Mouse (Mus musculus) mesoderm, embryonic 11.5 days (tissue): Measurements from ENCODE around the gene Ndufc2.

Experiments
- DNase-seq: peaks from one replicate; pipeline ENCODE4 v3.0.0-alpha.2; 2012; ENCODE audit warnings: low read depth, low spot score

Ndufc2 gene

GRCm38 (mm10) chr7:97399960-97400715, at the start of gene Ndufc2:
Gene Ndufc2, plus strand, starts transcription at chr7:97400003.
- peak; percentile 86 for DNase-seq

- DNase-seq, result no peak
These were observed 48.9 kb upstream of the Ndufc2 start for GRCm38 (mm10) chr7:97350891-97351290.

GRCm38 (mm10) chr7:97351792-97352513, 47.9 kb upstream of the Ndufc2 start:
- DNase-seq, result no peak

GRCm38 (mm10) chr7:97353356-97353755, 46.4 kb upstream of the Ndufc2 start:
- no peak for DNase-seq

- no peak for DNase-seq
These were observed 44.5 kb upstream of the Ndufc2 start for GRCm38 (mm10) chr7:97355068-97355841.

DNA sequence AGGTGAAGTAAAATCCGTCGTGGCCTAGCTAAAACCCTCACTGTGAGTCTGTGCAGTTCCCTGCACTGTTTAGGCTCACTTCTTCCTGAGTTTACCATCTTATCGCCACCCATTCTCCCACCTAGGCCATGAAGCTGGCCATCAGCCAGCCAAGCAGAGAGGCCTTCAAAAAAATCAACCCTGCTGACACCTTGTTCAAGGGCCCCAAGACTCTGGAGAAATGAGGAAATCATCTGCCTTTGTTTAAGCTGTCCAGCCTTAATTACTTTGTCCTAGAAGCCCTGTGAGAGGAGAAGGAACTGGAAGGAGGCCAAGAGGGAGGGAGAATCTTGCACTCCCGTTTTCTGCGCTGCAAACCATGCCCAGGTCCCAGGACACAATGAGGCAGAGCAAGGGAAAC, 43.5 kb upstream of the Ndufc2 start:
- DNase-seq, result no peak

DNA sequence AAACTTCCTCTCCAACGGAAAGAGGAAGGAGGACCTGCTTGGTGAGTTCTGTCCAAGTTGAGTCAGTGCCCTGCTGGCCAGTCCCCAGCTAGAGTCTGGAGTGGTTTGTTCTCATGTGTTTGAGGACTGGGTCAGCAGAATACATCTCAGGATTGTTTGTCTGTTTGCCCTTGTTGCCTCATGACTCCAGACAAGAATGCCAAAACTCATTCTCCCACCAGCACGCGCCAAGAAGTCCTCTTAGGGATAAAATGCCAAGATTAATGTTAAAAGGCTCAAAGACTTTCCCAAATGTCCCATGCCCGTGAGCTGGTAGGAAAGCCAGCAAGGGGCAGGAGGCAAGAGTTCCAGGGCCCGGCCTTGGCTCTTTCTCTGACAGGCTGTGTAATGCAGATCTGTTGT, 42.9 kb upstream of the Ndufc2 start:
- no peak for DNase-seq

- no peak for DNase-seq
These were observed 42.0 kb upstream of the Ndufc2 start for GRCm38 (mm10) chr7:97357840-97358239.

DNA sequence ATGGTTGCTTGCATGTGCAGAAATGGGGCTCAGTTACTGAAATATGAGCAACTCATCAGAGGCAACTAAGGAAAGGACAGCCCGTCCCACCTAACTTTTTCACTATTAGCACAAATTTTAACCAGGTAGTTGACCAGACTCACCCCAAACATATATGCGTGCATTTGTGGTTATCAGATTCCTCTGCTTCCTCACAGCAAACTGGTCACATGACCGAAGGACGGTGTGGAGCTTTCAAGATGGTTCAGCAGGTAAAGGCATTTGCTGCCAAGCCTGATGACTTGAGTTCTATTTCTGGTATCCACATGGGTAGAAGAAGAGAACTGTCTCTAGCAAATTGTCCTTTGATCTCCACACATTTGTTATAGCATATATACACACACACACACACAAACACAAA, 41.5 kb upstream of the Ndufc2 start:
- no peak for DNase-seq

DNA sequence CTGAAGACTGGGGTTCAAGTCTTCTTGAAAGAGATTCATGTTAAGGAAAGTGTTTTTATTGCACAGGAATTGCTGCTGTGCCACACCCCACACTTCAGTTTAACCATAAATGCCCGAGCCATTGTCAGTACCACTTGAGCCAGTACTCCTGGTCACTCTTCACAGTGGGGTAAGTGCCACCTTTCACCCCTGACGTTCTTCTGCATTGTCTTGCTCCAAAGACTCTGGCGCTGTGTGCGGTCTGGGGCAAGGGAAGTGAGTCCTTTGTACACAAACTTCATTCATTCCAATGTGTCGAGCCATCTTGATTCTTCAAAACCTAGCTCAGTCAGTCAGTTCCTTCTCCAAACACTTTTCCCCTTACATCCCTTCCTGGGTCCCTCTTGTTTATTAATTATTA, 39.6 kb upstream of the Ndufc2 start:
- DNase-seq, result no peak

DNA sequence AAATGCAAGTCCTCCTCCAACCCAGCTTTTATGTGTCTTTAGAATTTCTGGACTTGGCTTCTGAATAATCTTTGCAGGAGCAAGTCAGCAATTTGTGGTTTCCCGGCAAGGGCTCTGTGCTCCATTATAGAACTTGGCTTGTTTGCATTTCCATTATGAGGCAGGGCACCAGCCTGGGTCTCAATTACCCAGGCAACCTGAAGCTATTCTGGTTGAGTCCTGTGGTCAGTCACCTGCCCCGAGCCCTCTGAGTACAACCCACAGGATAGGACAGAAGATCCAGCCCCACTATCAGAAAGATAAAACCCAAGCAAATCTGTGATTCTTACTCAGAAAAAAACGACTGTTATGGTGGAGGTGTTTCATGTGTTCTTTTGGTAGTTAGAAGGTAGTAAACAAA, 38.8 kb upstream of the Ndufc2 start:
- no peak for DNase-seq

GRCm38 (mm10) chr7:97361467-97361866, 38.3 kb upstream of the Ndufc2 start:
- DNase-seq, result peak; percentile 55

- DNase-seq, result no peak
These were observed 33.9 kb upstream of the Ndufc2 start for GRCm38 (mm10) chr7:97365887-97366286.

DNA sequence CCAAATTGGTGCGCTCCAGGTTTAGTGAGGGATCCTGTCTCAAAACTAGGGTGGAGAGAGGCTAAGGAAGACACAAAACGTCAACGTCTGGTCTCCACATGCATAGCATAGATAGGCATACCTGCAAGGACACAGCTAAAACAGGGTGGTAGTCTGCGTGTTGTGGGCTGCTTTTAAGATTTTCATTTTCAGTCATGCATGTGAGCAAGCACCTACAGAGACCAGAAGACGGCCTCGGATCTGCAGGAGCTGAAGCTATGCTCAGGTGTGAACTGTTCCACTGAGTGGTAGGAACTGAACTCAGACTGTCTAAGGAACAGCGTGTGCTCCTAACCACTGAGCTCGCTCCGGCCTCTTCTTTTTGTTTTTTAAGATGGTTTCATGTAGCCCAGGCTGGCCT, 24.7 kb upstream of the Ndufc2 start:
- no peak for DNase-seq

DNA sequence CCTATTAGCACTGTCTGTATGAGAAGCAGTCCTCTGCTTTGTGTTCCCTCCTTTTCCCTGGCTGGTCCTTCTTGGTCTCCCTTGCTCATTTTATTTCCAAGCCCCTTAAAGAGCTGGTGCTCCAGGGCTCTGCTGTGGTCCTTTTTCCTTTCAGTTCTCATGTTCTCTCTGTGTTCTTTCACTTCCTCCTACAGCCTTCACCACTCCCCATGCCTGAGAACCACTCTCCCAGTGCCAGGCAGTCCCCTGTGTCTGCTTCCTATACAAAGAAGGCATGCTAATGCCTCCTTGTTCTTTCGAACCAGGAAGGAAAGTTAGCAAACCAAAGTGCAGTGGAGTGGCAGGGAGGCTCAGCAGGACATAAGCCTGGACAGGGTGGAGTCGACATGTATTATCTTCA, 23.9 kb upstream of the Ndufc2 start:
- DNase-seq, result no peak

- DNase-seq, result no peak
These were observed 20.5 kb upstream of the Ndufc2 start for GRCm38 (mm10) chr7:97379304-97379703.

GRCm38 (mm10) chr7:97380500-97381123, 19.2 kb upstream of the Ndufc2 start:
- DNase-seq, result no peak

GRCm38 (mm10) chr7:97382661-97383060, 17.1 kb upstream of the Ndufc2 start:
- no peak for DNase-seq

GRCm38 (mm10) chr7:97383496-97384132, 16.2 kb upstream of the Ndufc2 start:
- DNase-seq, result no peak

GRCm38 (mm10) chr7:97386106-97386805, 13.5 kb upstream of the Ndufc2 start:
- no peak for DNase-seq
